Mouse (Mus musculus) limb, embryonic 12.5 days (tissue): ENCODE data around the gene Rabif. TPM values are rescaled to one million over a fixed set of nuclear protein-coding genes. Genes with fewer than 3 reads are reported as not detected.

Source experiments
- ATAC-seq: fragments of 200-750 bp; cut with Nextera tagmentation; 2 replicates; pipeline ENCODE4 v1.8.0; 2017; ENCODE audit warnings: low read depth, moderate TSS enrichment; ENCODE audit not compliant: insufficient number of reproducible peaks, insufficient read depth, low FRiP score, low TSS enrichment
- H3K27ac ChIP-seq: fragments of 300-500 bp; sonication (generic); 2 replicates; pipeline ENCODE4 v1.5.1; 2016; ENCODE audit warnings: mild to moderate bottlenecking, moderate library complexity
- H3K27me3 ChIP-seq: fragments of 300-500 bp; sonication (generic); 2 replicates; pipeline ENCODE4 v1.6.1; 2016; ENCODE audit warnings: mild to moderate bottlenecking, moderate library complexity
- H3K36me3 ChIP-seq: fragments of 300-500 bp; sonication (generic); 2 replicates; pipeline ENCODE4 v1.6.1; 2016; ENCODE audit warnings: mild to moderate bottlenecking, moderate library complexity
- H3K4me1 ChIP-seq: fragments of 300-500 bp; sonication (generic); replicated peaks from 2 replicates; pipeline ENCODE4 v1.6.1; 2016
- H3K4me2 ChIP-seq: fragments of 300-500 bp; sonication (generic); 2 replicates; pipeline ENCODE4 v1.6.1; 2016; ENCODE audit warnings: mild to moderate bottlenecking, moderate library complexity
- H3K4me3 ChIP-seq: fragments of 300-500 bp; sonication (generic); replicated peaks from 2 replicates; pipeline ENCODE4 v1.5.1; 2016; ENCODE audit warnings: mild to moderate bottlenecking
- H3K9ac ChIP-seq: fragments of 300-500 bp; sonication (generic); replicated peaks from 2 replicates; pipeline ENCODE4 v1.6.1; 2016; ENCODE audit warnings: mild to moderate bottlenecking, moderate library complexity
- H3K9me3 ChIP-seq: fragments of 300-500 bp; sonication (generic); 2 replicates; pipeline ENCODE4 v1.6.1; 2016; ENCODE audit warnings: mild to moderate bottlenecking, moderate library complexity
- WGBS: fragments of 180-500 bp; shearing (Covaris S2); methylation state at CpG from one replicate; pipeline ENCODE4 v1.1.7; 2016; 5-methylcytosine and 5-hydroxymethylcytosine counted together
- polyA plus RNA-seq: library from polyadenylated mRNA; unstranded; fragments of >200 nt; fragmentation: Nextera tagmentation; extraction: Ambion mirVana; gene quantifications from 2 replicates; pipeline ENCODE4 v1.2.1, GENCODE M21; 2016

Rabif gene
- polyA plus RNA-seq, 1 experiment from 2014 or later, result 32.6 TPM

DNA sequence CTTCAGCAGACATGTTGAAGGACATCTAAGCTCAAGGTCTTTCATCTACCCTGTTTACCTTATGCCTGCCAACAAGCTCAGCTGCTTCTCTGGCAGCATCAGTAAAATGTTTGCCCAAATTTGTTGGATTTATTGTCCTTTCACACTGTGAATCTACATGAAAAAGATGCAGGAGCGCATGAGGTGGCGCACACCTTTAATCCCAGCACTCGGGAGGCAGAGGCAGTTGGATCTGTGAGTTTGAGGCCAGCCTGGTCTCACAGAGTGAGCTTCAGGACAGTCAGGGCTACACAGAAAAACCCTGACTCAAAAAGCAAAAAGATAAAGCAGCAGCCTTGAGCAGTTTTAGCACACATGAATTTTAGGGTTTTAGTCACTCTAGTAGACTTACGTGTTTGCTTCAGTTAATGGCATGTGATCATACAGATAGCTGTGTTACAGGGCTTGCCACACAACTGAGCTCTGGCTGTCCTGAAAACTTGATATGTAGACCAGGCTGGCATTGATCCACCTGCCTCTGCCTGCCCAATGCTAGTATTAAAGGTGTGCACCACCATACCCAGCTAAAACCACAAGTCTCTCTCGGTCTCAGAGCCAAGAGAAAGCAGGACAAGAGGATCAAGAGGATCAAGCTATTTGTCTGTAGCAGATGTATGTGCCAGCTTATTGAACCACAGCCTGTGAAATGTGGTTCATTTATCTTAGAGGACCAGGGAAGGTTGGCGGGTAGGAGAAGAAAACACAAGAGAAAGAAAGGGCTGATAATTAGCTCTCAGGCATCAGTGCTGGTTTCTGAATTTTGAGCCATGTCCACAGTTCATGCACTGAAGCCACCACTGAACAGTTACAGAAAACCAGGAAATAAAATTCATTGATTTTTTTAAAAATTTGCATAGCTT lies 3.3 kb upstream of the Rabif start:
- Histone ChIP-seq H3K36me3 (peaks cover 48% of the 10 kb centered on the region), H3K4me1 (peaks cover 14% of the 10 kb centered on the region), H3K4me2 (no peak overlapping the region), H3K27me3 (no peaks in the 10 kb centered on the region), H3K27ac (no peak overlapping the region), H3K4me3 (no peak overlapping the region), H3K9ac (no peak overlapping the region), H3K9me3 (no peaks in the 10 kb centered on the region)
- 90% methylated on average over 6 of the region's 6 CpGs for WGBS
- no peak for ATAC-seq

DNA sequence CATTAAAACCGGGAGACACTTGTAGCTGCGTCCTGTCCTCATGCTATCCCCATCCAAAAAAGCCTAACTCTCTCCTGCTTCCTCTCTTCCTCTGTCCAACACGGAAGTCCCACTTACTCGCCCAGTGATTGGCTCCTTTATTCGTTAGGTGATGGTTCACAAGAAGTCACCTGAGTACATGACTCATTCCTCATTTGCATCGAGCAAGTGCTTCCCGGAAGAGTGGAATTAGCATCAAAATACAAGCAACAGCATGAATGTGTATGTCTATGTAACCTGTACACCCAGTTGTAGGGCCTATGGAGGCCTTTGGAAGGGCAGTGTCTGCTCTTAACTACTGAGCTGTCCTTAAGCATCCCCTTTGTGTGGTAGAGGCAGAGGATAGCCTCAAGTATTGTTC lies 2.2 kb upstream of the Rabif start:
- H3K4me1 ChIP-seq, result peaks cover 14% of the 10 kb centered on the region
- 78% methylated on average over 7 of the region's 7 CpGs for WGBS
- H3K9ac ChIP-seq, result no peak overlapping the region

DNA sequence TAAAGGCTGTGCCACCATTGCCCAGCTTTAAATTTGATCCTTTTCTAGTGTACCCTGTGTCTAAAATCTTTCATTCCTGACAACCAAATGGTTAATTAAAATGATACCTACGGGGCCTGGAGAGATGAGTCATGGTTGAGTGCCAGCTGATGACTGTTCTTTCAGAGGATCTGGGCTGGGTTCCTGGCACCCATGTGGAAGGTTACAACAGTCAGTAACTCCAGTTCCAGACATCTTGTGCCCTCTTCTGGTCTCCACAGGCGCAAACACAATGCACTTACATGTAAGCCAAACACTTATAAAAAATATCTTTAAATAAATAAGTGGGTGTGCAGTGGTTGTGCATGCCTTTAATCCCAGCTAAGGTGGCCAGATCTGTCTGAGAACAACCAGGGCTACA lies 952 bp upstream of the Rabif start:
- Histone ChIP-seq H3K9me3 (no peaks in the 10 kb centered on the region), H3K4me1 (peaks cover 14% of the 10 kb centered on the region), H3K4me2 (peak overlapping the region; percentile 64), H3K36me3 (peaks cover 31% of the 10 kb centered on the region), H3K4me3 (no peak overlapping the region; the same call in 1 of the 2 replicates), H3K9ac (no peak overlapping the region), H3K27ac (no peak overlapping the region), H3K27me3 (no peaks in the 10 kb centered on the region)
- 87% methylated on average over 2 of the region's 2 CpGs for WGBS
- ATAC-seq, result no peak

More for the DNA sequence above, 2.2 kb upstream of the Rabif start:
- no peaks in the 10 kb centered on the region for H3K9me3 ChIP-seq
- peaks cover 41% of the 10 kb centered on the region for H3K36me3 ChIP-seq
- H3K4me3 ChIP-seq, result no peak overlapping the region
- H3K4me2 ChIP-seq, result no peak overlapping the region
- no peaks in the 10 kb centered on the region for H3K27me3 ChIP-seq
- ATAC-seq, result no peak
- no peak overlapping the region for H3K27ac ChIP-seq

DNA sequence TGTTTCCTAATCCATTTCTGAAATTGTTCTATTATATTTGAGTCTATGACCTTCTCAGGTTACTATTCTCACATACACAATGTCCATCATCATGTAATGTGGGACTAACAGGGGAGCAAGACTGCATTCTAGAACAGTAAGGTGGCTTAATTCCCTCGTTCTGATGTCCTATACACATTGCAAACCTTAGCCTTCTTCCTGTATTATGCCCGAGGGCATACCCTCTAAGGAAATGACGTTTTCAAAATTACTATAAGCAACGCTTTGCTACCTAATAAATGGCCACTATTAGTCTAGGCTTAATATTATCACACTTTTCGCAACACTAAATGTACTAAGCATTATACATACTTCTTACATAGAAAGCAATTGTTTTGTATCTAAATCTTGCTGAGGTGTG lies 492 bp upstream of the Rabif start:
- peaks cover 31% of the 10 kb centered on the region for H3K36me3 ChIP-seq
- H3K4me3 ChIP-seq, result peak overlapping the region; percentile 72
- peaks cover 14% of the 10 kb centered on the region for H3K4me1 ChIP-seq
- no peaks in the 10 kb centered on the region for H3K27me3 ChIP-seq
- peak overlapping the region; percentile 64 for H3K4me2 ChIP-seq
- H3K27ac ChIP-seq, result peak overlapping the region; percentile 92
- peak overlapping the region; percentile 64; the same call in 1 of the 2 replicates for H3K9ac ChIP-seq
- H3K9me3 ChIP-seq, result no peaks in the 10 kb centered on the region
- 30% methylated on average over 5 of the region's 5 CpGs for WGBS
- no peak; the same call in 1 of the 2 replicates for ATAC-seq

DNA sequence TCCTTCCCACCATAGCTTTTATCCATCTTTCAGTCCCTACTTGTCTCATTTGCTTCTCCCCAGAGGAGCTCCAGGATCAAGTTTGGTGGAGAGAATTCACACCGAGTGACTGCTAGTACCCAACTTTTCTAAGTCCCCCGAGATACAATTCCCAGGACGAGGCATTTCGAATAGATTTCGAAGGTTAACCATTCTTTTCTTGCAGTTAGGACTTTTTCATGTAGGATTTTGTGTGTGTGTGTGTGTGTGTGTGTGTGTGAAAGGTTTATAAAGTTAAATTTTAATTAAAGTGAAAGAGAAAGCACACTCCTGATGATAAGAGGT lies 730 bp downstream of the Rabif start:
- Histone ChIP-seq H3K4me2 (peak overlapping the region; percentile 64), H3K4me3 (peak overlapping the region; percentile 72), H3K27ac (peak overlapping the region; percentile 92), H3K9me3 (no peaks in the 10 kb centered on the region), H3K36me3 (peaks cover 21% of the 10 kb centered on the region), H3K4me1 (peaks cover 14% of the 10 kb centered on the region), H3K27me3 (no peaks in the 10 kb centered on the region), H3K9ac (peak overlapping the region; percentile 64)
- 24% methylated on average over 5 of the region's 5 CpGs for WGBS
- ATAC-seq, result no peak

DNA sequence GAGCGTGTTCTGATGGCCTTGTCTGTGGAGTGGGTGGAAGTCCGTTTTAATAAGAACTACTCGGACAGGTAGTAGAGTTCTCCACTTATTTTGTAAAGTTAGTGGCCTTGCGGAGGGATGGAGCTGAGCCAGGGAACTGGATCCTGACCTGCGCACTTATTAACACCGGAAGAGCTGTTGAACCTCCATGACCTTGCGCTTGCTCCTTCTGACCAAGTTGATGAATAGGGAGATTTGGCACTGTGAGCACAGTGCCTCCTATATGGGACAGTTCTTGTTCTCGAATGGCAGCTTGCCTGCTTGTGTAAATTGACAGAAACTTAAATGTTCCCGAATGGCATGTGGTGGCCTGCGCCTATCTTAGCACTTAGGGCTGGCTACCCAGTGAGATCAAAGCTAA lies 1.5 kb downstream of the Rabif start:
- H3K9me3 ChIP-seq, result no peaks in the 10 kb centered on the region
- no peaks in the 10 kb centered on the region for H3K27me3 ChIP-seq
- no peak for ATAC-seq
- 83% methylated on average over 10 of the region's 10 CpGs for WGBS
- no peak overlapping the region; the same call in 1 of the 2 replicates for H3K9ac ChIP-seq
- H3K4me1 ChIP-seq, result peaks cover 14% of the 10 kb centered on the region
- H3K36me3 ChIP-seq, result peaks cover 18% of the 10 kb centered on the region
- no peak overlapping the region for H3K27ac ChIP-seq
- 0 out of 2 replicates have a peak overlapping the region, but pooled peaks have one; percentile 4 for H3K4me3 ChIP-seq
- H3K4me2 ChIP-seq, result peak overlapping the region; percentile 64

DNA sequence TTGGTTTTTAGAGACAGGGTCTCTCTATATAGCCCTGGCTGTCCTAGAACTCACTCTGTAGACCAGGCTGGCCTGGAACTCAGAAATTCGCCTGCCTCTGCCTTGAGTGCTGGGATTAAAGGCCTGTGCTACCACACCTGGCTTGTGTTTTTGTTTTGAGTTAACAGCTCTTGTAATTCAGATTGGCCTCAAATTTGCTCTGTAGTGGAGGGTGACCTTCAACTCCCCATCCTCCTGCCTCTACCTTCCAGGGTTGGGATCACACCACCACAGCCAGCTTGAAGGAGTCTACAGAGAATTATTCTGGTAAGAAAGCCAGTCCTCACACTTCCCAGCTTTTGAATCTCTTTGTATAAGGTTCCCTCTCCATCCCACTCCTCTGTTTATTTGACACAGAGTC lies 6.5 kb downstream of the Rabif start:
- Histone ChIP-seq H3K27me3 (no peaks in the 10 kb centered on the region), H3K9me3 (no peaks in the 10 kb centered on the region), H3K9ac (no peak overlapping the region), H3K4me3 (no peak overlapping the region), H3K4me1 (peaks cover 2% of the 10 kb centered on the region; the same call in 1 of the 2 replicates), H3K27ac (no peak overlapping the region), H3K4me2 (no peak overlapping the region), H3K36me3 (peaks cover 33% of the 10 kb centered on the region)
- ATAC-seq, result no peak
- WGBS, result 100% methylated on average over 1 of the region's 1 CpGs

DNA sequence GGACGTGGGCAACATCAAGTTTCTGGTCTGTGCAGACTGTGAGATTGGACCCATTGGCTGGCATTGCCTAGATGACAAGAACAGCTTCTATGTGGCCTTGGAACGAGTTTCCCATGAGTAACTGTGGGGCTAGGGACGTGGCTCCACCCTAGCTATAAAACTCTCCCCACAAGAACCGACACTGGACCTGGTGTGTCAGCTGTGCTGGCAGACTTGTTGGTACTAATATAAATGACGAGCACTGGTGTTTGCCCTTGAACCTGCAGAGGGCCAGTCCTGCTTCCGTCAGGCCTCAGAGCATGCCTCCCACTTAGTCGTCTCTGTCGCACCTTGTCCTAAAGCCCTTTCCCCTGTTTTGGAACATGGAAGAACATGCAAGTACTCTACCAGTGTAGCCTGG lies 11.8 kb downstream of the Rabif start:
- no peak for ATAC-seq
- Histone ChIP-seq H3K4me2 (no peak overlapping the region), H3K27ac (no peak overlapping the region), H3K9ac (no peak overlapping the region), H3K36me3 (peaks cover 49% of the 10 kb centered on the region), H3K4me1 (no peaks in the 10 kb centered on the region), H3K9me3 (no peaks in the 10 kb centered on the region), H3K27me3 (no peaks in the 10 kb centered on the region), H3K4me3 (no peak overlapping the region)
- WGBS, result 87% methylated on average over 8 of the region's 8 CpGs

DNA sequence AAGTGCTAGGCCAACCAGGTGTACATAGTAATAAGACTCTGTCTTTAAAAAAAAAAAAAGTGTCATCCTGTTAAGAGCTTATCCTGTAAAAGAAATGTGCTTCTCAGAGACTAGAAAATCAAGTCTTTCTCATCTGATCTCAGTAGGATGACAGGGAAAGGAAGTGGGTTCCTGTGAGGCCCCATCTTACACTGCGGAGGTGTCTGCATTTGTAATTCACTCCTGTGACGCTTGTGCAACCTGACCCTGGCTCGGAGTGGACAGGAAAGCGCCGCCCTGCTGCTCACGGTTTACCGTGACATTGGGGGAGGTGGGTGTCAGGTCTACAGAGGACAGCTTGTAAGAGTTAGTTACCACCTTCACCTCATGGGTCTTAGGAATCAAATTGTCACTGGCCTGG lies 15.6 kb downstream of the Rabif start:
- Histone ChIP-seq H3K4me3 (no peak overlapping the region), H3K9ac (no peak overlapping the region), H3K9me3 (no peaks in the 10 kb centered on the region), H3K4me2 (no peak overlapping the region), H3K4me1 (peaks cover 14% of the 10 kb centered on the region), H3K27me3 (peaks cover 36% of the 10 kb centered on the region), H3K27ac (no peak overlapping the region), H3K36me3 (peaks cover 37% of the 10 kb centered on the region)
- no peak for ATAC-seq
- 35% methylated on average over 7 of the region's 7 CpGs for WGBS

DNA sequence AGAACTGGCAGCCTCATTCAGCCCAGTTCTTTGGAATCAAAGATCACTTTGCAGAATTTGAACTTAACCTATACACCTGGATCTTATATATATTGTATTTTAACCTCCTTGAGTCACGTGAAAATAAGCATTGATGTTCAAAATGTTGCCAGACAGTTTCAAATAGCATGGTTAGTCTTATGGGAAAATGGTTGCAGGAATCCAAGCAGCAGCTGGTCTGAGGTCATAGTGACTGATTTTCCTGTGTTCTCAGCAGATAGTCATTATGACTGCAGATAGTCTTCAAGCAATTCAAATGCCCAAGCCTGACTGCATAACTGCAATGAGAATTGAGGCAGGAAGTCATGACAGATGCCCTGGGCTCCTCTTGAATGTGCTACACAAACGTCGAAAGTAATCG lies 17.7 kb downstream of the Rabif start:
- peaks cover 19% of the 10 kb centered on the region for H3K36me3 ChIP-seq
- no peak overlapping the region for H3K9ac ChIP-seq
- H3K27ac ChIP-seq, result no peak overlapping the region
- H3K4me2 ChIP-seq, result no peak overlapping the region
- no peaks in the 10 kb centered on the region for H3K9me3 ChIP-seq
- H3K4me3 ChIP-seq, result no peak overlapping the region
- peaks cover 38% of the 10 kb centered on the region for H3K27me3 ChIP-seq
- 53% methylated on average over 4 of the region's 4 CpGs for WGBS
- no peak for ATAC-seq
- peaks cover 30% of the 10 kb centered on the region for H3K4me1 ChIP-seq

DNA sequence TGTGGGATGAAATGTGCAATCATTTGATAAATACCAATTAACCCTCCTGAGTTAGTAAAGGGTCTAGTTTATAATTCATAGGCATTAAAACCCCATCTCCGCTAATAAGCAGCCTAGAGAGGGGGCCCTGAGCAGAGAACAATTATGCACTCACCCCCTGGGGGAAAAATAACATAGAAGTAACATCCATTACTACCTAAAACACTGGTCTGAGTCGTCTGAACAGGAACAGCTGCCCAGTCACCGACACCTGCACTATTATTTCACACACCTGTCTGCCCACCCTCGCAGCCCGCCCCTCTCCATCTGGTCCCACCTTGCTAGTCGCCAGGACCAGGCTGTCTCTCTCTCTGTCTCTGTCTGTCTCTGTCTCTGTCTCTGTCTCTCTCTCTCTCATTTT lies 18.1 kb downstream of the Rabif start:
- Histone ChIP-seq H3K36me3 (peaks cover 15% of the 10 kb centered on the region), H3K4me1 (peaks cover 31% of the 10 kb centered on the region), H3K4me2 (peak overlapping the region; percentile 78), H3K9ac (no peak overlapping the region), H3K9me3 (no peaks in the 10 kb centered on the region), H3K27me3 (peaks cover 38% of the 10 kb centered on the region), H3K27ac (no peak overlapping the region), H3K4me3 (no peak overlapping the region)
- ATAC-seq, result no peak
- 38% methylated on average over 6 of the region's 6 CpGs for WGBS
